Mouse (Mus musculus) bone marrow, adult 2 months (tissue): ENCODE data around the gene Tasp1.

Experiments used
- CTCF ChIP-seq: fragments of 200-500 bp; IDR thresholded peaks from 2 replicates; pipeline ENCODE4 v1.5.1; 2011; ENCODE audit warnings: low read length, control low read depth; ENCODE audit not compliant: control insufficient read depth, insufficient read depth
- POLR2A ChIP-seq: fragments of 200-500 bp; IDR thresholded peaks from 2 replicates; pipeline ENCODE4 v1.6.1; 2011; ENCODE audit warnings: low read depth, mild to moderate bottlenecking, control low read depth, low read length, borderline replicate concordance; ENCODE audit not compliant: control insufficient read depth

DNA sequence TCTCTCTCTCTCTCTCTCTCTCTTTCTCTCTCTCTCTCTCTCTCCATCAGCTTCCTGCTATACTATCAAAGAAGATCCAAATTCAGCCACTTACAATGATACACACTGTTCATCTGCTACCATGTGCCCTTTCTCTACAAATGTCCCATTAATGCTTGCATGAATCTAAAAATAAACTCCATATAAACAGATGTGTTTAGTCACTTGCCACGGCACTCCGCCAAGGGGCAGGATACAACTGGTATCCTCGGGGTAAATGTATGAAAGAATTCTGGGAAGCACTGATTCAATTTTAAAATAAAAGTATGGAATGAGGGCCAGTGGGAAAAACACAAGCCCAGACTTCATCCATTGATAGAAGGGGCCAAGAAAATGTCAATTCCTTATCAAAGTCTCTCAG lies 33.4 kb upstream of the Tasp1 start:
- TF ChIP-seq CTCF (no peak), POLR2A (no peak)
